Mouse (Mus musculus) hindbrain, postnatal 0 days (tissue): ENCODE data around the gene Gm5244. TPM values are rescaled to one million over a fixed set of nuclear protein-coding genes. Genes with fewer than 3 reads are reported as not detected.

Experiments used
- ATAC-seq: fragments of 200-750 bp; cut with Nextera tagmentation; 2 replicates; pipeline ENCODE4 v1.8.0; 2017; ENCODE audit warnings: mild to moderate bottlenecking, moderate TSS enrichment, moderate library complexity
- DNase-seq: peaks from one replicate; pipeline ENCODE4 v3.0.0-alpha.2; 2015; ENCODE audit warnings: low spot score
- H3K27ac ChIP-seq: fragments of 300-500 bp; sonication (generic); 2 replicates; pipeline ENCODE4 v1.5.1; 2014; ENCODE audit warnings: mild to moderate bottlenecking
- H3K27me3 ChIP-seq: fragments of 300-500 bp; sonication (generic); 2 replicates; pipeline ENCODE4 v1.6.1; 2014; ENCODE audit warnings: low read length, mixed read lengths; ENCODE audit not compliant: insufficient read depth
- H3K36me3 ChIP-seq: fragments of 300-500 bp; sonication (generic); 2 replicates; pipeline ENCODE4 v1.6.1; 2014; ENCODE audit warnings: low read length, mixed read lengths; ENCODE audit not compliant: insufficient read depth
- H3K4me1 ChIP-seq: fragments of 300-500 bp; sonication (generic); 2 replicates; pipeline ENCODE4 v1.6.1; 2014; ENCODE audit warnings: antibody characterized with exemption, low read length, mixed read lengths; ENCODE audit not compliant: insufficient read depth
- H3K4me2 ChIP-seq: fragments of 300-500 bp; sonication (generic); 2 replicates; pipeline ENCODE4 v1.6.1; 2014; ENCODE audit warnings: low read depth, mild to moderate bottlenecking, low read length, moderate library complexity, mixed read lengths
- H3K4me3 ChIP-seq: fragments of 300-500 bp; sonication (generic); 2 replicates; pipeline ENCODE4 v1.5.1; 2014; ENCODE audit warnings: low read length
- H3K9ac ChIP-seq: fragments of 300-500 bp; sonication (generic); replicated peaks from 2 replicates; pipeline ENCODE4 v1.6.1; 2014; ENCODE audit warnings: mild to moderate bottlenecking, low read length, moderate library complexity, mixed read lengths
- H3K9me3 ChIP-seq: fragments of 300-500 bp; sonication (generic); 2 replicates; pipeline ENCODE4 v1.6.1; 2016; ENCODE audit warnings: low read length, mixed read lengths
- CTCF ChIP-seq: IDR thresholded peaks from 2 replicates; pipeline ENCODE4 v1.5.1; 2016; ENCODE audit warnings: antibody characterized with exemption, control low read depth, low read depth
- WGBS: fragments of 180-500 bp; shearing (Covaris S2); extraction: QIAGEN DNeasy Blood & Tissue Kit; methylation state at CpG from one replicate; pipeline ENCODE4 v1.1.7; 2014; 5-methylcytosine and 5-hydroxymethylcytosine counted together
- polyA plus RNA-seq: library from polyadenylated mRNA; unstranded; fragments of >200 nt; fragmentation: Nextera tagmentation; extraction: Ambion mirVana; gene quantifications from 2 replicates; pipeline ENCODE4 v1.2.1, GENCODE M21; 2015
- total RNA-seq: library from RNA; depleted of rRNA; stranded (reverse); fragments of >200 nt; gene quantifications from 2 replicates; pipeline ENCODE4 v1.2.3, GENCODE M21; 2014; rRNA removed

Gene Gm5244
- not detected in 2 replicates for total RNA-seq
- not detected in 2 replicates for polyA plus RNA-seq

- no peaks in the 10 kb centered on the region for H3K36me3 ChIP-seq
- no peaks in the 10 kb centered on the region for H3K27me3 ChIP-seq
- H3K27ac ChIP-seq: no peak within 1 kb of the TSS
- no peak within 1 kb of the TSS for H3K4me3 ChIP-seq
- no peak for ATAC-seq
- no peak within 1 kb of the TSS for H3K4me2 ChIP-seq
- no peak within 1 kb of the TSS for H3K9ac ChIP-seq
- no peaks in the 10 kb centered on the region for H3K9me3 ChIP-seq
- no peak for DNase-seq
- H3K4me1 ChIP-seq: no peaks in the 10 kb centered on the region
- TF ChIP-seq CTCF: no peak
These were observed at the start of gene Gm5244 for GRCm38 (mm10) chr19:12846382-12846781. Gene Gm5244, plus strand, starts transcription at chr19:12846682.

GRCm38 (mm10) chr19:12797071-12797470, 49.4 kb upstream of the Gm5244 start:
- peak overlapping the region; percentile 99; the same call in 1 of the 2 replicates for H3K9ac ChIP-seq
- H3K36me3 ChIP-seq: no peaks in the 10 kb centered on the region
- WGBS: under 1% methylated on average over 7 of the region's 7 CpGs
- no peaks in the 10 kb centered on the region for H3K9me3 ChIP-seq
- TF ChIP-seq CTCF: peak; percentile 61
- peak overlapping the region; percentile 86 for H3K4me2 ChIP-seq
- no peak for ATAC-seq
- H3K27ac ChIP-seq: peak overlapping the region; percentile 100
- H3K27me3 ChIP-seq: no peaks in the 10 kb centered on the region
- DNase-seq: peak; percentile 76
- H3K4me1 ChIP-seq: peaks cover 5% of the 10 kb centered on the region; the same call in 1 of the 2 replicates
- peak overlapping the region; percentile 97 for H3K4me3 ChIP-seq

GRCm38 (mm10) chr19:12798404-12798803, 48.1 kb upstream of the Gm5244 start:
- Histone ChIP-seq H3K27ac (no peak overlapping the region), H3K4me3 (no peak overlapping the region), H3K36me3 (no peaks in the 10 kb centered on the region), H3K27me3 (no peaks in the 10 kb centered on the region), H3K9me3 (no peaks in the 10 kb centered on the region), H3K9ac (no peak overlapping the region), H3K4me2 (no peak overlapping the region), H3K4me1 (no peaks in the 10 kb centered on the region)
- no peak for DNase-seq
- TF ChIP-seq CTCF: no peak
- ATAC-seq: no peak
- WGBS: 74% methylated on average over 4 of the region's 4 CpGs

- Histone ChIP-seq H3K27ac (no peak overlapping the region), H3K36me3 (no peaks in the 10 kb centered on the region), H3K4me2 (no peak overlapping the region), H3K4me1 (no peaks in the 10 kb centered on the region), H3K9ac (no peak overlapping the region), H3K27me3 (no peaks in the 10 kb centered on the region), H3K9me3 (no peaks in the 10 kb centered on the region), H3K4me3 (no peak overlapping the region)
- ATAC-seq (no peak), DNase-seq (no peak)
- WGBS: 91% methylated on average over 3 of the region's 3 CpGs
- TF ChIP-seq CTCF: no peak
These were observed 47.4 kb upstream of the Gm5244 start for GRCm38 (mm10) chr19:12799081-12799480.

GRCm38 (mm10) chr19:12800621-12801020, 45.9 kb upstream of the Gm5244 start:
- H3K4me3 ChIP-seq: no peak overlapping the region
- H3K27ac ChIP-seq: no peak overlapping the region
- H3K4me2 ChIP-seq: no peak overlapping the region
- no peak for TF ChIP-seq CTCF
- H3K27me3 ChIP-seq: no peaks in the 10 kb centered on the region
- no peaks in the 10 kb centered on the region for H3K9me3 ChIP-seq
- no peaks in the 10 kb centered on the region for H3K36me3 ChIP-seq
- DNase-seq (no peak), ATAC-seq (no peak)
- no peak overlapping the region for H3K9ac ChIP-seq
- WGBS: 79% methylated on average over 2 of the region's 2 CpGs
- no peaks in the 10 kb centered on the region for H3K4me1 ChIP-seq

GRCm38 (mm10) chr19:12801046-12801445, 45.4 kb upstream of the Gm5244 start:
- no peak overlapping the region for H3K4me2 ChIP-seq
- WGBS: 79% methylated on average over 3 of the region's 3 CpGs

GRCm38 (mm10) chr19:12802830-12803229, 43.7 kb upstream of the Gm5244 start:
- no peaks in the 10 kb centered on the region for H3K27me3 ChIP-seq
- WGBS: 80% methylated on average over 3 of the region's 3 CpGs

More at GRCm38 (mm10) chr19:12801046-12801445, 45.4 kb upstream of the Gm5244 start:
- Histone ChIP-seq H3K36me3 (no peaks in the 10 kb centered on the region), H3K4me3 (no peak overlapping the region), H3K4me1 (no peaks in the 10 kb centered on the region), H3K27ac (no peak overlapping the region), H3K9me3 (no peaks in the 10 kb centered on the region), H3K27me3 (no peaks in the 10 kb centered on the region), H3K9ac (no peak overlapping the region)
- ATAC-seq: no peak
- DNase-seq: no peak
- no peak for TF ChIP-seq CTCF

More at GRCm38 (mm10) chr19:12802830-12803229, 43.7 kb upstream of the Gm5244 start:
- ATAC-seq (no peak), DNase-seq (no peak)
- H3K27ac ChIP-seq: no peak overlapping the region
- no peaks in the 10 kb centered on the region for H3K36me3 ChIP-seq
- H3K4me1 ChIP-seq: no peaks in the 10 kb centered on the region
- no peaks in the 10 kb centered on the region for H3K9me3 ChIP-seq
- no peak overlapping the region for H3K4me3 ChIP-seq
- H3K9ac ChIP-seq: no peak overlapping the region
- no peak overlapping the region for H3K4me2 ChIP-seq
- TF ChIP-seq CTCF: no peak
